ENCODE assay signal across 19 mouse cellular contexts in genomic region chr2:173712656-173713055, GRCm38 (mm10). TPM values are rescaled to one million over a fixed set of nuclear protein-coding genes. Genes with fewer than 3 reads are reported as not detected.
DNase-seq lines count a peak whose midpoint lies in the region; ATAC-seq lines count a peak whose summit lies in the region.
"Had no signal": no experiment of that assay in that cellular context is flagged by ENCODE, and none has a peak within 500 bp of the region (broad histone marks: within the 10 kb centered on the region; RNA-seq: fewer than 3 reads in every experiment).

No protein-coding gene starts in this region.

- ATAC-seq in midbrain, embryonic 14.5 days (ENCODE audit: low FRiP score, low TSS enrichment) = no peak

- peak; percentile 26 for DNase-seq in adrenal gland, postnatal 10 days
- no peak for DNase-seq in adrenal gland, adult 8-10 months
- DNase-seq in left cerebral cortex, postnatal 4 days = peak; percentile 40
- no peak for DNase-seq in left cerebral cortex, postnatal 25 days (ENCODE audit: low spot score in 2 of 2)
- no peak for DNase-seq in hindbrain, embryonic 10.5 days (ENCODE audit: low spot score)
- DNase-seq in midbrain, embryonic 14.5 days = no peak
- no peak for DNase-seq in urinary bladder, postnatal 25 days (ENCODE audit: low spot score)
- DNase-seq in cerebellum, adult 8-10 months = no peak
- DNase-seq: cerebellum, adult 18-20 months; gastrocnemius, postnatal 25 days; kidney, adult 11 months; kidney, postnatal 14 days; layer of hippocampus, adult 9-11 months; lung, adult 2 months had no signal

- no peaks in the 10 kb centered on the region for H3K9me3 ChIP-seq in hindbrain, embryonic 10.5 days
- H3K9me3 ChIP-seq in midbrain, embryonic 14.5 days (ENCODE audit: control insufficient read depth, low read length) = no peaks in the 10 kb centered on the region
- H3K9me3 ChIP-seq: limb, embryonic 15.5 days had no signal

- H3K4me3 ChIP-seq in hindbrain, embryonic 10.5 days = no peak overlapping the region
- no peak overlapping the region for H3K4me3 ChIP-seq in midbrain, embryonic 14.5 days (replicated peaks; ENCODE audit: low read depth, low read length)
- H3K4me3 ChIP-seq: limb, embryonic 15.5 days had no signal

- intact Hi-C loops in left cerebral cortex, postnatal 4 days (cut with DNase I) = no loop called here
- intact Hi-C loops in left cerebral cortex, postnatal 25 days (cut with DNase I) = no loop called here

- H3K27ac ChIP-seq in hindbrain, embryonic 10.5 days = peak overlapping the region; percentile 81
- H3K27ac ChIP-seq in midbrain, embryonic 14.5 days (replicated peaks; ENCODE audit: low read depth, low read length) = 0 out of 2 replicates have a peak overlapping the region, but pooled peaks have one; percentile 32
- H3K27ac ChIP-seq: limb, embryonic 15.5 days had no signal

- H3K9ac ChIP-seq in midbrain, embryonic 14.5 days (replicated peaks; ENCODE audit: low read length) = no peak overlapping the region
- H3K9ac ChIP-seq: limb, embryonic 15.5 days had no signal

- H3K27me3 ChIP-seq in hindbrain, embryonic 10.5 days (ENCODE audit: insufficient read depth, poor library complexity, severe bottlenecking) = no peaks in the 10 kb centered on the region
- H3K27me3 ChIP-seq in midbrain, embryonic 14.5 days (ENCODE audit: control insufficient read depth, insufficient read depth, low read length) = no peaks in the 10 kb centered on the region
- H3K27me3 ChIP-seq: limb, embryonic 15.5 days had no signal

- no peak overlapping the region for H3K4me2 ChIP-seq in midbrain, embryonic 14.5 days (ENCODE audit: low read length)
- H3K4me2 ChIP-seq: limb, embryonic 15.5 days had no signal

- WGBS in hindbrain, embryonic 10.5 days = 61% methylated on average over 10 of the region's 10 CpGs
- WGBS in midbrain, embryonic 14.5 days = 53% methylated on average over 10 of the region's 10 CpGs

- peaks cover 37% of the 10 kb centered on the region for H3K4me1 ChIP-seq in hindbrain, embryonic 10.5 days (replicated peaks)
- H3K4me1 ChIP-seq in midbrain, embryonic 14.5 days (ENCODE audit: control insufficient read depth, insufficient read depth, low read length) = peaks cover 9% of the 10 kb centered on the region; the same call in 1 of the 2 replicates

- H3K36me3 ChIP-seq in hindbrain, embryonic 10.5 days = peaks cover 12% of the 10 kb centered on the region
- no peaks in the 10 kb centered on the region; the same call in 1 of the 2 replicates for H3K36me3 ChIP-seq in midbrain, embryonic 14.5 days (ENCODE audit: control insufficient read depth, insufficient read depth, low read length)

RNA-seq across cellular contexts. Expression of gene 1700010B08Rik, which starts 6.6 kb away (rescaled TPM):
- total RNA-seq in adrenal gland, postnatal 10 days (2021) = not detected
- under 1 TPM in 1 of 4 experiments, not detected in 3; 0.32 TPM for total RNA-seq in adrenal gland, adult 8-10 months (2022)
- not detected for total RNA-seq in left cerebral cortex, postnatal 4 days (2021)
- not detected for total RNA-seq in left cerebral cortex, postnatal 25 days (2021)
- polyA plus RNA-seq in hindbrain, embryonic 10.5 days (2016; fragmentation: Nextera tagmentation; extraction: Ambion mirVana) = not detected in 2 replicates
- polyA plus RNA-seq in midbrain, embryonic 14.5 days (2014; fragmentation: Nextera tagmentation; extraction: Ambion mirVana) = not detected in 2 replicates
- total RNA-seq: gastrocnemius, postnatal 25 days; heart, postnatal 25 days had no signal
- polyA plus RNA-seq: brain, embryonic 14.5 days; embryonic facial prominence, embryonic 11.5 days; limb, embryonic 15.5 days; lung, adult 2 months; thymus, postnatal 0 days had no signal

RNA-seq across cellular contexts. Expression of gene Vapb, which starts 24.7 kb away (rescaled TPM):
- 100 to 1,000 TPM; 132 to 136 TPM for total RNA-seq in adrenal gland, postnatal 10 days (2021)
- total RNA-seq in adrenal gland, adult 8-10 months (2022) = 100 to 1,000 TPM; 156 to 208 (median 192) TPM
- total RNA-seq in left cerebral cortex, postnatal 4 days (2021) = 10 to 100 TPM; 84.7 to 94.7 TPM
- total RNA-seq in left cerebral cortex, postnatal 25 days (2021) = 100 to 1,000 TPM; 125 to 133 TPM
- 11.7 and 14.9 TPM in 2 replicates for polyA plus RNA-seq in hindbrain, embryonic 10.5 days (2016; fragmentation: Nextera tagmentation; extraction: Ambion mirVana)
- 14.8 and 24.3 TPM in 2 replicates for polyA plus RNA-seq in midbrain, embryonic 14.5 days (2014; fragmentation: Nextera tagmentation; extraction: Ambion mirVana)

RNA-seq across cellular contexts. Expression of gene Rab22a, which starts 53.1 kb away (rescaled TPM):
- total RNA-seq in adrenal gland, postnatal 10 days (2021) = 10 to 100 TPM; 28.3 to 29.8 TPM
- total RNA-seq in adrenal gland, adult 8-10 months (2022) = 10 to 100 TPM; 33.4 to 44.1 (median 37.5) TPM
- 10 to 100 TPM; 25.5 to 27.8 TPM for total RNA-seq in left cerebral cortex, postnatal 4 days (2021)
- total RNA-seq in left cerebral cortex, postnatal 25 days (2021) = 10 to 100 TPM; 24.5 to 29.3 TPM
- polyA plus RNA-seq in hindbrain, embryonic 10.5 days (2016; fragmentation: Nextera tagmentation; extraction: Ambion mirVana) = 25.9 and 31.4 TPM in 2 replicates
- 28.4 and 36.9 TPM in 2 replicates for polyA plus RNA-seq in midbrain, embryonic 14.5 days (2014; fragmentation: Nextera tagmentation; extraction: Ambion mirVana)

Comparison
In these comparisons a context has a peak if more than half of its experiments do, and no peak if none do; other contexts are left out.
1. DNase-seq: peak in adrenal gland, postnatal 10 days (single experiment) and left cerebral cortex, postnatal 4 days (single experiment); none in adrenal gland, adult 8-10 months (single experiment), left cerebral cortex, postnatal 25 days (0 of 2), hindbrain, embryonic 10.5 days (single experiment), midbrain, embryonic 14.5 days (single experiment), urinary bladder, postnatal 25 days (single experiment) and cerebellum, adult 8-10 months (single experiment).